Mouse (Mus musculus): Measurements from ENCODE around the gene Epn3. TPM values are rescaled to one million over a fixed set of nuclear protein-coding genes. Genes with fewer than 3 reads are reported as not detected.

Epn3 gene
- polyA plus RNA-seq (2012), result not detected in 2 replicates

DNA sequence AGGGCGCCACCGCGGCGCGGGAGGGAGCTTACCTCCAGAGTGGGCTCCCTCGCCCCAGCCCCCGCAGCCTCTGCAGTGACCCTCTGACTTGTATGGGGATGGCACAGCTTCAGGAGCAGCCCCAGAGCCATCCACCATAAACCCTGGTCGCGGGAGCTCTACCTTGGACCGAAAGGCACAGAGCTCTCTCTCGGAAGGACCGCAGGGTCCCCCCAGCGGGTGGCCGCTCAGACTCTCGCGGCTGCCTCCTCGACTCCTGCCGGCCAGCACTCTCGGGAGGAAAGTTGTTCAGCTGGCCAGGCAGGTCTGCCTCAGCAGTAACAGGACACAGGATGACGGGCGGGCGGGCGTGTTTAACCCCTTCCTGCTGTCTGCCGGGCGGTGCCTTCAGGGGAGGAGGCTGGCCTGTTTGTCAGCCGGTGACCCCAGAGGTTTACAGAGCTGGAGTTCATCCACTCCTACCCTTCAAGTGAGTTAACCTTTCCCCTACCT, at the start of gene Epn3:
Gene Epn3, minus strand, starts transcription at position 314 of the 492 bp plus-strand sequence.
- no peak for TF ChIP-seq GATA1 (IDR thresholded peaks at IDR 0.05; ENCODE audit: low read length)

DNA sequence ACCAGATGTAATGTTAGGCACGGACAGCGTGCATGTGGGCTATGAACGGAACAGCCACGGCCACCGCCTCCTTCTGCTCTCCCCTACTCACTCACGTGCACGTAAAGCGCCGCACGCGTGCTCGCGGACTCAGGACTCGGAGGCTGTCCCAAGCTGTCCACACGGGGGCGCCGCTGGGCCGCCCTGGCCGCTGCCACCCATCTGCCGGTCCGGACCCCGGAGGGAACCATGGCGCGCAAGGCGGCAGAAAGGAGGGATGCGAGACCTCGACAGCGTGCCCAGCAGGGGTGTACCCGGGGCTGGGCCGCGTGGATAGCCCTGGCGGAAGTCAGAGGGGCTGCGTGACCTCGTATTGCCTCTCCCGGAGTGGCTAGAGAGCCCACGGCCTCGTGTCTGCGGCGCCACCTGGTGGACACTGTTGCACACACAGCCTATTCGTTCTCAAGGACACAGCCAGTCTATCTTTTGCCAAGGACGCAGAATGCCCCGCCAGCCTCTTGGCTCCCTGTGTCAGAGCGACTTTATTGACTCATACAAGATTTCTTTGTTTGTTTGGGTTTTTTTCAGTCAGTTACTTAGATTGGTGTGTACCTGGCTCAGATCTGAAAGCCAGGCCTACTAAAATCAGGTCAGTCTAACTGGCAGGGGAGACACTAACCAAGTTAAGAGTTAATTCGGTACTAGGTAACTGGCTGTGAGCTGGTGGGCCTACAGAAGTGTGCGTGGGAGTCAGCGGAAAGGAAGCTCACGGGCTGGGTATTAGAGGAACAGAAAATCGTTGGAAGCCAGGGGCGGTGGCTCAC, 49.3 kb upstream of the Epn3 start, which contains the start of gene Rsad1:
Gene Rsad1, minus strand, starts transcription at position 368 of the 803 bp plus-strand sequence.
- no peak for TF ChIP-seq GATA1 (IDR thresholded peaks at IDR 0.05; ENCODE audit: low read length)

GRCm38 (mm10) chr11:94548041-94548784, 48.4 kb upstream of the Epn3 start:
- TF ChIP-seq GATA1 (IDR thresholded peaks at IDR 0.05; ENCODE audit: low read length), result no peak

- TF ChIP-seq GATA1 (IDR thresholded peaks at IDR 0.05; ENCODE audit: low read length), result no peak
Observed at GRCm38 (mm10) chr11:94547271-94547670, 47.5 kb upstream of the Epn3 start.

GRCm38 (mm10) chr11:94546381-94546780, 46.6 kb upstream of the Epn3 start:
- no peak for TF ChIP-seq GATA1 (IDR thresholded peaks at IDR 0.05; ENCODE audit: low read length)

DNA sequence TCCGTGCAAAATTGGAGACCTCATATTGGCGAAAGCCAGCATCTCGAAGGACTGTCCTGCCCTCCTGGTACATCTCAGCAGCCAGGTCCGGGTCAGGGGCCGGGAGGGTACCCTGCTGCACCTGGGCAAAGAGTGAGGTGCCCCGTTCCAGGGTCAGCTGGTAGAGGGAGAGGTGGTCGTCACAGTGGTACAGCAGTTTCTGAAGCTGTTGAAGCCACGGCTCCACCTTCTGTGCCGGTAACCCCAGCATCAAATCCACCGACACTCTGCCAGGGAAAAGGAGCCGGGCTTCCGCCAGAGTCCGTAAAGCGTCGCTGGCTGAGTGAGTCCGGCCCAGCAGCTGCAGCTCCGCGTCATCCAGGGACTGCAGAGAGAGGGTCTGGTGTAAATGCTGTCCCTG, 44.6 kb upstream of the Epn3 start:
- no peak for TF ChIP-seq GATA1 (IDR thresholded peaks at IDR 0.05; ENCODE audit: low read length)

DNA sequence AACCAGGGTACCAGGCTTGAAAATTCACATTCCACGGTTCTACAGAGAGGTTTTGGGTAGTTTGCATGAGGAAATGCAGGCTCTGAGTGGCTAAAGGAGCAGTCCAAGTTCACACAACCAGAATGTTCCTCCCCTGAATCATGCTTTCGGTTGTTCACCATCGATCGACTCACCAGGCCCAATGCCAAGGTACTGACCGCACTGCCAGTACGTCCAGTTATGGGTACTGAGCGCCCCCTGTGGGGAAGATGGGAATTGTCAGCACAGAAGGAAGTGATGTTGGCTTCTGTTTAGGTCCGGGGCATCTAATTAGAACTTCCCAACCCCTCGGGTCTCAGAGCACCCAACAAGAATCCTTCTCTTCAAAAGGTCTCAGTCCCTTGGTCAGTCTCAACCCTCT, 44.2 kb upstream of the Epn3 start:
- no peak for TF ChIP-seq GATA1 (IDR thresholded peaks at IDR 0.05; ENCODE audit: low read length)

DNA sequence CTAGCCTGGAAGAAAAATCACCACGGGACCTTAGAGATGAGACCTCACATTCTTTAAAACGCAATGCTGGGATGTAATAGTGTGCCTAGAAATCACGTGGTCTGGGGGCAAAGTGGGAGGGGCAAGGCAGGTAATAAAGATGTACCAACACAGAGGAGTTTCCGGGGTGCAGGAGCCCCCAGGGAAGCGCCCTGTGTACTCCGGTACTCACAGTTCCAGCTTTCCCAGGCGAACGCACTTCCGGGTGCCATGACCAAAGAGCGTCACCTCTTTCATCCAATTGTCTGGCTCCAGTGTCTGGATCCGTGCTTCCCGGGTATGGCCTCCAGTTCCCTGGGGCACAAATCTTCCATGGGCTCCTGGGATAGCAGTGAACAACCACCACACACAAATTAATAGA, 43.6 kb upstream of the Epn3 start:
- TF ChIP-seq GATA1 (IDR thresholded peaks at IDR 0.05; ENCODE audit: low read length), result no peak

DNA sequence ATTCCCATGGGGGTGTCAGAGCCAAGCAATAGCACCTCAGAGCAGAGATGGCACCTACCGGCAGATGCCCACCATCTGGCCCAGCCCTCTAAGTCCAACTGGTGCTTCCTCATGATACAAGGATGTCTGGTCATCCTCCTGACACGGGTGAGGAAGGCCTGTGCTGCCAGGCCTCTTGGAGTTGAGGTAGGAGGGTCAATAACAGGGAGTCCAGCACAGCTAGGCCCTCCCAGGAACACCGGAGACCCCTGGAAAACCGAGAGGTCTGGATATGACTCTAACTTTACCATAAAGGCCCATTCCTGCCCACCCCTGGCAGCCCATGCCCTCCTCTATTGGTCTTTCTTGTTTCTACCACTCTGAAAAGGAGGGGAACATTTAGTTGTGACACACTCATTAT, 42.6 kb upstream of the Epn3 start:
- no peak for TF ChIP-seq GATA1 (IDR thresholded peaks at IDR 0.05; ENCODE audit: low read length)

- TF ChIP-seq GATA1 (IDR thresholded peaks at IDR 0.05; ENCODE audit: low read length), result no peak
Observed at GRCm38 (mm10) chr11:94539761-94540160, 40.0 kb upstream of the Epn3 start.

- no peak for TF ChIP-seq GATA1 (IDR thresholded peaks at IDR 0.05; ENCODE audit: low read length)
Observed at GRCm38 (mm10) chr11:94538733-94539292, 39.0 kb upstream of the Epn3 start.

DNA sequence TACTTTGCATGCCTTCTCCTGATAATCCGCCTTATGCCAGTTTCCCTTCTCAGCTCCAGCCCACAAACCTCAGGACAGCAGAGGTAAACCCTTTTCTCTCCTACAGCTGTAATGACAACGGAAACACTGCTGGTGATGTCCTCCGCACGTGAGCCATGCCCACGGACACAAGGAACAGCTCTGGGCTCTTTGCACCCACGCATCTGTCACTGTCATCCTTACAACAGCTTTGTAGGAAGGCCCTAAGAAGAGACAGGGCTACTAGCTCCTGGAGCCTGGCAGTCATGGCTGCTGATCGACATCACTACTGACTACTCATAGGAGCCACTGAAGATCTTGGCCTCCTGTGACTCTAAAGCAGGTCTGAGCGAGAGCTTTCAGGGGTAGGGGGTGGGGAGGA, 33.4 kb upstream of the Epn3 start:
- no peak for TF ChIP-seq GATA1 (IDR thresholded peaks at IDR 0.05; ENCODE audit: low read length)

GRCm38 (mm10) chr11:94528879-94529278, 29.1 kb upstream of the Epn3 start:
- no peak for TF ChIP-seq GATA1 (IDR thresholded peaks at IDR 0.05; ENCODE audit: low read length)

- TF ChIP-seq GATA1 (IDR thresholded peaks at IDR 0.05; ENCODE audit: low read length), result no peak
Observed at GRCm38 (mm10) chr11:94526171-94526879, 26.6 kb upstream of the Epn3 start.

DNA sequence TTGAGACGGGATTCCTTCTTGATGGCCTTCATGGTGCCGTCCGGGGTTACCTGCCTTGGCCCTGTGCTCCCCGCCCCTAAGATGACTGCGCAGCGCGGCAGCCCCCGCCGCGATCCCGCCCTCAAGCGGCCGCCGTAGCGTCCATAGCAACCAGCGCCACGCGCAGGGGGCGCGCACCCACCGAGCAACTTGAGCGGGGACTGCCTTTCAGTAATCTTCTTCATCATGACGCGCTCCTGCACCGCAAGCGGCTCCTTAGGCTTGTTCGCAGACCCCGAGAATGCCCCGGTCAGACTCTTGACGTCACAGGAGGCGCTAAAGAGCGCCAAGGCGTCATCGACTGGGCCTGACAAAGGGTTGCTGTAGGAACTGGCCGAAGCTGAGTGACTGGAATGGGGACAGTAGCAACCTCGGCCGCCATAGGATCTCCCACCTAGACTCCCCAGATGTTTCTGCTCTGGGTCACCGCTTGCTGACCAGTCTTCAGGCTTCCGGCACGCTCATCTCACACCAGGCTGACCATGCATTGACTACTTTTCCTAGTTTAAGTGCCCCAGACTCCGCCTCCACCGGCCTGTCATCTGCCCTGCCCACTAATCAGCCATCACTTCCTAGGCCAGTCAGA, 21.6 kb upstream of the Epn3 start, which contains the start of gene Mycbpap:
Gene Mycbpap, minus strand, starts transcription at position 524 of the 625 bp plus-strand sequence.
- TF ChIP-seq GATA1 (IDR thresholded peaks at IDR 0.05; ENCODE audit: low read length), result no peak
